Mouse (Mus musculus) megakaryocyte, embryonic 14.5 days (primary cell): Measurements from ENCODE around the gene Mbd4.

Source experiments
- FLI1 ChIP-seq: IDR thresholded peaks from 2 replicates; pipeline ENCODE4 v1.6.1; 2012; ENCODE audit warnings: low read length, inconsistent platforms, mixed read lengths
- GATA1 ChIP-seq: IDR thresholded peaks from 3 replicates; pipeline ENCODE4 v1.6.1; 2012; ENCODE audit warnings: mixed read lengths, low read length, inconsistent platforms, borderline replicate concordance

DNA sequence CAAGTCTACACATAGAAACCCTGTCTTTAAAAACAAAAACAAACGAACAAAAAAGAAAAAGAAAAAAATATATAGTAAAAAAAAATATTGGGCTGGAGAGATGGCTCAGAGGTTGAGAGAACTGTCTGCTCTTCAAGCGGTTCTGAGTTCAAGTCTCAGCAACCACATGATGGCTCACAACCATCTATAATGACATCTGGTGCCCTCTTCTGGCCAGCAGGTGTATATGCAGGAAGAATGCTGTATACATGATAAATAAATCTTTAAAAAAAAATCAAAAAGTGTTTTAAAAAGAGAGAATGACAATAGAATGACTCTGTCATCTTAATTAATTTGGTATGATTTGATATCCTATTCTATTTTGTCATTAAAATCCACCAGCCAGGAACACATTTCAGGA is 1.3 kb upstream of the Mbd4 start:
- TF ChIP-seq GATA1 (no peak), FLI1 (no peak)
